Mouse (Mus musculus) monocyte, adult 2 months (primary cell): ENCODE measurements at regions not wholly inside any gene's neighbourhood (a gene's known extent, or its start where the extent isn't known, plus 50 kb on each side); places are given as distances from the start of the nearest gene placed in this dataset.

Experiments used
- DNase-seq, 2 experiments: peaks; one replicate each; pipeline ENCODE4 v3.0.0; 2022; ENCODE audit warnings: low spot score in 2 of 2, low read depth in 1 of 2

- DNase-seq, result no peak
Measured at GRCm38 (mm10) chr6:31082613-31083470, 124.0 kb upstream of the Klf14 start.

DNA sequence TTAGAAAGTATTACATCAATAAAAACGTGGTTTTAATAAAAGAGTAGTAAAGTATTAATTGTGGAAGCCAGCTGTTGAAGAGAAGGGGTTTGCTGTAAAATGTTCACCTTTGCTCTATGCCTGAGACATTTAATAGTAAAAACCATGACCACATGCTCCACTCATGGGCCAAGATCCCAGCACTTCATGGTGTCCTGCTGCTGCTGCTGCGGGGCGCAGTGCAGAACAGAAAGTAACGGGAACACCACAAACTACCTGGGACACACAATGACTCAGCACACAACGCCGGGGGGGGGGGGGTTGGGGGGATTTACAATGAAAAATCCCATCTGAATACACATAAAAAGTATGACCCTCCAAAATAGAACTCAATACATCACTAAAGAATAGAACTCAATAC lies 124.8 kb upstream of the Klf14 start:
- no peak for DNase-seq

DNA sequence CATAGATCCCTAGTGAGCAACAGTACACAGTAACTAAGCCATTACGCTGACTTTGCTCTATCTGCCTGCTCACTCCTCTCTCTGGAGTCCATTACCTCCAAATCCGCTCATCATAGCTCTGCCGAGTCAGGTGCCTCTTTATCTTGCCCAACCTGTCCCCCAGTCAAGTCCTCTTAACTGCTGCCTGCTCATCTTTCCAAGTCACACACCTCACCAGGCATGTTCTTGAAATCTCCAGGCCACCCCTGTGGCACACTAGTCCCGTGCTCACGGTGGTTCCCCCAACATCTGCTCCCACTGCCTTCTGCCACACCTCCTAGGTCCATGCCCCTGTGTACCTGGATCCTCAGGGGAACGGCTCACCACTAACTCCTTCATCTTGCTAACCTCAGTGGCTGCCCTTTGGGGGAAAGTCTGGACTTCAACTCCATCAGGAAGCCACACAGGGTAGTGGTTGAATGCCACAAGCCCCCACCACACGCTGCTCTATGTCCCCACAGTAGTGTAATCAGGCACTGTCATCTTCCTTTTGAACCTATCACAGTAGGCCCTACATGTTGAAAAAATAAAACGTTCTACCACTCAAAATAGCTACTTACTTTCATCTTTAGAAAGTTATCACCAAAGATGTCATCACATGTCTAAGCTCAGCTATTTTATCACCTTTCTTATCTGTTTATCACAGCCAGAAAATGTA lies 126.3 kb upstream of the Klf14 start:
- no peak for DNase-seq

GRCm38 (mm10) chr6:31085760-31086108 lies 126.9 kb upstream of the Klf14 start:
- no peak for DNase-seq

DNA sequence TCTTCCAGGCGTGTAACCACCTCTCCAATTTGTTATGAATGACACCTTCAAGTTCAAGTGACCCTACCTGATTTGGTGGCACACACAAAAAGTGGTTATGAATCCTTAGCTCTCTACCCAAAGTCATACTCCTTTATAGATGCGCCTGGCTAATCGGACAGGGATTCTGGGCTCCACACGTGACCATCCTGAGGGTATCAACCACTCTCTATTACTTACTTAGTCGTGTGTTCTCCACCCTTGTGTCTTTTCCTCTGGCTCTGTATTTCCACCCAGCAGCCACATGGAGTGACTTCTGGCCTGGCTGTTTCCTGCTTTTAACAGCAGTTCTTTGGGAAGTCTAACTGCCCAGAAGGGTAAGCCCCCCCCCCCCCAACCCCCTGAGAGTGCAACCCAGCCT lies 127.4 kb upstream of the Klf14 start:
- DNase-seq, result no peak

- DNase-seq, result no peak
Measured at GRCm38 (mm10) chr6:31086798-31087360, 128.0 kb upstream of the Klf14 start.

GRCm38 (mm10) chr6:31087511-31087910 lies 128.6 kb upstream of the Klf14 start:
- DNase-seq, result no peak

DNA sequence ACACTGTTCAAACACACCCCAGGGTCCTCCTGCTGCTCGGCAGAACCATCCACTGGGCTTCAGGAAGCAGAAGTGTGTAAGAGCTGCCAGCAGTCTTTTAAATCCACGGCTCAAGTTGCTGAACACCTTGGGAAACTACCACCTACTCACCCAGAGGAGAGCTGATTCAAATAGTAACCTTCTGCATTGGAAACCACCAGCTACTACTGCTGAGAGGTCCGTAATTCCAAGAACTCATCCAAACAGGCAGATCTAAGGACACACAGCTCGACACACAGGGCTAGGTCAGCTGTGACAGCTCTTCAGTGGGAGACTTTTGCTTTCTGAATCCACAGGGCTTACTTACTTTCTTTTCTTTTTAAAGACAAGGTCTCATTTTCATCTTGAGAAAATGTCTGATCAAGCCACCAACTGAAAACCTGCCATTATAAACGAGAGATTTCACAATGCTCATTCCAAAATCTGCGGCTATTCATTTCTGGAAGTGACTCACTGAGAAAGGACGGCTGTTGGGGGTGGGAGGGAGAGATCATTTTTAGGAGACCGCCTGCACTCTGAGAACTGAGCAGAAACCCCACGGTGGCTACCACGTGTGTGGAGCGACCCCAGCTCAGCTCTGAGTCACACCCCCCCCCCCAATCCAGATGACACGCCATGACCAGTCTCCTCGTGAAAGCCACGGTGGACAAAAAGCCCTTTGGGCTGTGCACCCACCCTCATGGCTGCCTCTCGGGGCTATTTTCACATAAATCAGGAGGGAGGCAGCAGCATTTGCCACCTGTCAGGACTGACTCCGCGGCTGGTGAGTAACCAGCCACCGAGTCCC lies 129.5 kb upstream of the Klf14 start:
- no peak for DNase-seq

- DNase-seq, result no peak
Measured at GRCm38 (mm10) chr6:31088973-31089368, 130.1 kb upstream of the Klf14 start.

GRCm38 (mm10) chr6:31090288-31090687 lies 131.4 kb upstream of the Klf14 start:
- DNase-seq, result no peak

- no peak for DNase-seq
Measured at GRCm38 (mm10) chr6:31090791-31091190, 131.9 kb upstream of the Klf14 start.

GRCm38 (mm10) chr6:31092324-31092723 lies 133.4 kb upstream of the Klf14 start:
- DNase-seq, result no peak

DNA sequence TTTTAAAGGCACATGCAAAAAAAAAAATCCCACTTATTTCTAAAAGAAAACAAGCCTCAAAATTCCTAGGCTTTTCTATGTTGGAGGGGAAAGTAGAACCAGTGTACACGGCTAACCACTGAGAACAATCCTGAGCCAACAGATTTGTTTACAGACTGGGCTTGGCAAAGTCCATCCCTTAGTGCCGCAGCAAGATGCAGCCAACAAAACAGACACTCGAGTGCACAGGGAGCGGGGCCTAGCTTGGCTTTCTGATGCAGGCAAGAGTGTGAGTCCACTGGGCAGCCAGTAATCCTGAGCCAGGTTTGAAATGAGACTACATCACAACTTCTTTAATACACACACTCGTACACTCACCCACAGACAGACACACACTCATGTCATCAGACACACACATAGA lies 133.9 kb upstream of the Klf14 start:
- DNase-seq, result no peak

DNA sequence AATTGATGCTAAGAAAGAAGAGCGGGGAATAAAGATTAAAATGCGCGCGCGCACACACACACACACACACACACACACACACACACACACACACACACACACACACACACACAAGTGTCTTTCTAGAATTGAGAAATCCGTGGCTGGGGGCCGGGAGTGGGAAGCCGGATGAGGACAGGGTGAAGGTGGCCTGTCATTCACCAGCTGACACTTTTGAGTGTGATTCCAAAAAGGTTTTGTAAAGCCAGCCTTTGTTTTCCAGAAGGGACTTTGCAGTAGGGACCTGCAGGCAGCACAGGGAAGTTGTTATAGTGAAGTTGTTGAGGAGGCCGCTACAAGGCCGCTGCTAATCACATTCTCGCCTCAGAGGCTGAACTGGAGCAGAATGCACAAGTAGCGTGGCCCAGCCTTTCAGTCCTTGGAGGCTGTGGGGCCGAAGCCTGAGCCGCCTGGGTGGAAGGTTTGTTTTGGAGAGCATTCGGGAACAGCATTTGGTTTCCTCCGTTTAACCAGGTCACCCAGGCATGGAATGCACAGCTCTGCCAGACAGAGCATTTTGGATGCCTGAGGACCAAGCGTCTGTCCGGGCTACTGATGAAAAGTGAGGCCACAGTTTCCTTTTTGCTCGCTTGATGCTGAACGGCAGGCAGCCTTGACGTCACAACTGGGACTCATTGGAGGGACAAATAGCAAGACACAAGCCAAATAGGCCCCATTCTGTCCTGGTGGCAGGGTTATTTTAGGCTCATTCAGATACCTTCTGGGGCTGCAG lies 137.3 kb upstream of the Klf14 start:
- DNase-seq, result no peak

- no peak for DNase-seq
Measured at GRCm38 (mm10) chr6:31096787-31097186, 137.9 kb upstream of the Klf14 start.

DNA sequence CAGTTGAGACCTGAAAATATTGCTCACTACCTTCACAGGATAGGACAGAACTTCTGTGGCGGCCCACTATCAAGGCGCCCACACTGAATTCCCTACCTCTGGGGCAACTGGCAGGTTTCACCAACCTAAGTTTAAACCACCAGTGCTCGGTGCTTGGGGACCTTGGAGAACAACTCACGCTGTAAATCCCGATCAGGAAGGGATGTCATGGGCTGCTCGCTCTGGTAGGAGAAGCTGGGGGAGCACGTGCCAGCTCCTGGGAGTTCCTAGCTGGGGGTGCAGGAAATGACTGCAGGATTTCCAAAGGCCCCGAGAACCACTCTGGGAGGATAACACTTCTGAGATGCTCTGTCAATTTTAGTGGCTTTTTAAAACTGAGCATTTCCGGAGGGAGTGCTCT lies 138.4 kb upstream of the Klf14 start:
- DNase-seq, result no peak

DNA sequence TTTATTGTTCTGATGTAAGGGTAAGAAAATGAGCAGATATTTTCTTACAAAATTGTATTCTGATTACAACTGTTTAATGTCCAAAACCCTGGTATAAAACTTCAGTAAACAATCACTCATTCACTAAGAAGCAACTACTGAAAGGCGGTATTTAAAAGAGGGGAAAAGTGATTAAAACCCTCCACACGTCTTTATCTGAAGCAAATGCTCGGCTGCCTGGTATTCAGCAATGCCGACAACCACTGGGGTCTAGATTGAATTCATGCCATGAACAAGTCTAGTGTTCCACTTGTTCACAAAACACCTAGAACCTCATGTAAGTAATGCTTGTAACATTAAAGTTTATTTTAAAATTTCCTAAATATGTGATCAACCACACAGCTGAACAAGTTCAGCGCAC lies 139.2 kb upstream of the Klf14 start:
- no peak for DNase-seq

DNA sequence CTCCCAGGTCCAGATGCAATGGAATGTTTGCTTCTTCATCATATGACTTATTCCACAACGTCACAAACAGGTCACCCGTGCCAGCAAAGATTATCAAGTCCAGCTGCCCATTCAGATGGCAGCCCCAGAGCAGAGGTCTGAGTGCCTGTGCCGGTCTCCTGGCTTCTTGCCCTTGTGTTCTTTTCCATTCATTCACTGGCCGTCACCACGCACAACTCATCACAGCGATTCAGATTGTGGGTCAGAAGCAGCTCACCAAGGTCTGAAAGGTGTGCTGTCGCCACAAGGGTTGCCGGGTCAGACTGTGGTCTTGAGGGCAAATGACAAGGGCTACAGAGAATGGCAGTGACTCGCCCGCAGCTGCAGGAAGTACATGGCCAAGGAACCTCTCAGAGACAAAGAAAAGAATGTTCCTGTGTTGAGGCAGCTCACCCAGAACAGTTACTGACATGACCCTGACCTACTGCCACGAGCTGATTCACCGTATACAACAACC lies 141.3 kb upstream of the Klf14 start:
- no peak for DNase-seq

GRCm38 (mm10) chr6:31100749-31101148 lies 141.9 kb upstream of the Klf14 start:
- DNase-seq, result no peak

DNA sequence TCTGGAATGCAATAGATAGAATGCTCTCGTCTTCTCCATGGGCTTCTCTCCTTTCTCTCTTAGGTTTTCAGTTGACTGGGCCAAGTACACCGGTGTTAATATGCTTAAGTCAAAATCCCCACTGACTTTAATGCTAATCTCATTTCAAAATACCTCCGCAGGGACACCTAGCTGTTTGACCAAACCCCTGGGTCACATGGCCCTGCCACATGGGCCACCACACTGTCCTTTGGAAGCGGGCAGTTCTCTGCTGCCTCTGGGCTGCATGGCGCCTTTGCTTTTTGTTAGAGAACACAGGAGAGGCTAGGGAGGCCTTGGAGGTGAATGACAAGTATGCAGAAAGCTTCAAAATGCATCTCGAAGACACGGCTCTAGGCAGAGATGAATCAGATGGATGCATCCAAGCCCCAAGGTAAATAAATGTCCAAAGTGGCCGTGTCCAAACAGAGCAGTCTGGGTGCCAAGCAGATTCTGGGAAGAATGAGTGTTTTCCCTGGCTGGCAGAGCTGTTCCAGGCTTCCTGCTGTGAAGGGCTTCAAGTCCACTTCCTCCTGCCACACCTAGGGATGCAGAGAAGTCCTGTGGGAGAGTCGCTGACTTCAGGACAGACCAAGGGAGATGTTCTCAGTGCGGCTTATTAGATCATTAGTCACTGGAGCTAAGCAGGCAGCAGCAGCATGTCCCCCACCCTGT lies 147.4 kb upstream of the Klf14 start:
- no peak for DNase-seq
